Mouse (Mus musculus) cerebellum, postnatal 4 days (tissue): ENCODE measurements at regions not wholly inside any gene's neighbourhood (a gene's known extent, or its start where the extent isn't known, plus 50 kb on each side); places are given as distances from the start of the nearest gene placed in this dataset.

Source experiments
- DNase-seq, 2 experiments: peaks; one replicate each; pipeline ENCODE4 v3.0.0; 2022; ENCODE audit warnings: low spot score in 2 of 2, mixed read lengths in 1 of 2

GRCm38 (mm10) chr11:92743191-92743590, 354.6 kb upstream of the Car10 start:
- DNase-seq, result no peak

- no peak for DNase-seq
These were observed 339.4 kb upstream of the Car10 start for GRCm38 (mm10) chr11:92758383-92758964.

GRCm38 (mm10) chr11:92769936-92770335, 327.9 kb upstream of the Car10 start:
- DNase-seq, result no peak

- no peak for DNase-seq
These were observed 324.8 kb upstream of the Car10 start for GRCm38 (mm10) chr11:92772916-92773569.

GRCm38 (mm10) chr11:92773570-92773929, 324.3 kb upstream of the Car10 start:
- no peak for DNase-seq

GRCm38 (mm10) chr11:92774780-92775179, 323.0 kb upstream of the Car10 start:
- peak in 1 of 2 experiments; percentile 20 for DNase-seq

GRCm38 (mm10) chr11:92799267-92799666, 298.6 kb upstream of the Car10 start:
- DNase-seq, result no peak
